Mouse (Mus musculus): ENCODE data around the gene Cib4. TPM values are rescaled to one million over a fixed set of nuclear protein-coding genes. Genes with fewer than 3 reads are reported as not detected.

Gene Cib4
- polyA plus RNA-seq, 1 experiment from 2014 or later: 0.17 TPM

DNA sequence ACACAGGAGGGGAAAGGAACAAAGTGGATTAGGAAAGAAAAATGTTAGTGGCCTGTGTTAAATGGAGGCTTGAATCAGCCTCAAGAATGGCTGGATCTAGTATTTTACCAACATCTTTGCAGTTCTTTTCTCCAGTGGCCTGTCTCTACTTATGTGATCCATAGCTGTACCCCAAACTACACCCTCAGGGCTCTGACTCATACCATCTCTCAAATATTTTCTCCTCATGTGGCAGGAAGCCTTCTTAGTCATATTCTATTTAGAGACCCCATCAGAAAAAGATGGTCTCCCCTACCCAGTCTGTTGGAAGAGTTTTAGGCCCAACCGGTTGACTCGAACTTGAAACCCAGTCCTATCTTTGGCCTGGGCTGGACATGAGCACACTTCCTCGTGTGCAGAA is 13.8 kb upstream of the Cib4 start:
- TF ChIP-seq EP300 (optimal IDR thresholded peaks at IDR 0.05) (no peak), CTCF (IDR thresholded peaks at IDR 0.05; ENCODE audit: low read depth) (no peak)
- ATAC-seq (ENCODE audit: low FRiP score, low TSS enrichment) (no peak), DNase-seq (ENCODE audit: low spot score) (no peak)
- Histone ChIP-seq H3K36me3 (ENCODE audit: control insufficient read depth, insufficient read depth, low read length) (no peaks in the 10 kb centered on the region), H3K4me3 (ENCODE audit: low read depth, low read length) (no peak overlapping the region), H3K9ac (ENCODE audit: low read length) (no peak overlapping the region), H3K27ac (replicated peaks) (no peak overlapping the region), H3K27me3 (ENCODE audit: control insufficient read depth, insufficient read depth, low read length) (no peaks in the 10 kb centered on the region), H3K9me3 (ENCODE audit: control insufficient read depth, low read length) (no peaks in the 10 kb centered on the region), H3K4me1 (replicated peaks; ENCODE audit: control insufficient read depth, insufficient read depth) (no peaks in the 10 kb centered on the region), H3K4me2 (replicated peaks; ENCODE audit: low read depth) (no peak overlapping the region)
- whole genome bisulfite sequencing: 72% methylated on average over 3 of the region's 3 CpGs

DNA sequence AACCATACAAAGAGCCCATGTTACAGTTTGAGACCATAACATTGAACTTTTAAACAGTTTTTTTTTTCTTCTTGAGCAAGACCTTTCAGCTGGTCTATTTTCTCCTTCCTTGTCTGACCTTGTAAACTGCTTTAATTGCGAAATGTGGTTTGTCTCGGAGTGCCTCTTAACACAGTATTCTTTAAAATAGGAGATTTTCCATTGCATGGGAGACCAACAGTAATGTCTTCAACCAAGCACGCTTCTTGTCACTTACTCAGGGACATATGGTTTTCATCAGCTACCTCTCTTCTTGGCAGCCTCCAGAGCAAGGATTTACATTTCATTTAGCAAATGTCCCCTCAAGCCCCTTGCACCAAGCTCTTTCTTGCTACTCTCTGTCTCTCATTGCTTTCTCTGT is 10.6 kb upstream of the Cib4 start:
- no peaks in the 10 kb centered on the region for H3K4me1 ChIP-seq (replicated peaks; ENCODE audit: control insufficient read depth, insufficient read depth)
- TF ChIP-seq CTCF (IDR thresholded peaks at IDR 0.05; ENCODE audit: low read depth) (no peak), EP300 (optimal IDR thresholded peaks at IDR 0.05) (no peak)
- no peak overlapping the region for H3K4me2 ChIP-seq (replicated peaks; ENCODE audit: low read depth)
- H3K27ac ChIP-seq (replicated peaks): 0 out of 2 replicates have a peak overlapping the region, but pooled peaks have one; percentile 45
- no peak overlapping the region for H3K9ac ChIP-seq (ENCODE audit: low read length)
- 34% methylated on average over 3 of the region's 3 CpGs for WGBS
- H3K36me3 ChIP-seq (ENCODE audit: control insufficient read depth, insufficient read depth, low read length): no peaks in the 10 kb centered on the region
- ATAC-seq (ENCODE audit: low FRiP score, low TSS enrichment): peak; percentile 26; the same call in 1 of the 2 replicates
- DNase-seq (ENCODE audit: low spot score): no peak
- H3K4me3 ChIP-seq (ENCODE audit: low read depth, low read length): no peak overlapping the region
- no peaks in the 10 kb centered on the region for H3K9me3 ChIP-seq (ENCODE audit: control insufficient read depth, low read length)
- H3K27me3 ChIP-seq (ENCODE audit: control insufficient read depth, insufficient read depth, low read length): no peaks in the 10 kb centered on the region

DNA sequence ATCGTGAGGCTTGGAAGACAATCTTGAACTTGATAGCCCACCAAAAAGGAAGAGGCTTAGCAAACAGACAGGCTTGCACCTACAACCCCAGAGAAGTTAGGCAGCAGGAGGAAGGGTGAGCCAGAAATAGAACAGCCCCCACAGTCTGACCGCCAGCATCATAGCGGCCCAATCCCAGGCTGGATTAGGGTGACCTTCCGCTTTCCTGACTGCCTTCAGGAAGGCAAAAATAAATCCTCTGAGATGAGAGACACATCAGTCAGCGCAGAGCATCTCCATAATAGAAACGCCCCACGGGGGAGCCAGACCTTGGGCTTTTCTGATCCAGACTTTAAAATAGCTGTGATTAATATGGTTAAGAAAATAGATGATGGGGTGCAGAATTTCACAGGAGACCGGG is 9.3 kb upstream of the Cib4 start:
- Histone ChIP-seq H3K4me2 (replicated peaks; ENCODE audit: low read depth) (no peak overlapping the region), H3K4me3 (ENCODE audit: low read depth, low read length) (no peak overlapping the region), H3K36me3 (ENCODE audit: control insufficient read depth, insufficient read depth, low read length) (no peaks in the 10 kb centered on the region), H3K27ac (replicated peaks) (no peak overlapping the region), H3K4me1 (replicated peaks; ENCODE audit: control insufficient read depth, insufficient read depth) (no peaks in the 10 kb centered on the region), H3K9ac (ENCODE audit: low read length) (no peak overlapping the region), H3K27me3 (ENCODE audit: control insufficient read depth, insufficient read depth, low read length) (no peaks in the 10 kb centered on the region), H3K9me3 (ENCODE audit: control insufficient read depth, low read length) (no peaks in the 10 kb centered on the region)
- no peak for DNase-seq (ENCODE audit: low spot score)
- 68% methylated on average over 8 of the region's 8 CpGs for WGBS
- ATAC-seq (ENCODE audit: low FRiP score, low TSS enrichment): no peak
- TF ChIP-seq EP300 (optimal IDR thresholded peaks at IDR 0.05) (no peak), CTCF (IDR thresholded peaks at IDR 0.05; ENCODE audit: low read depth) (no peak)

DNA sequence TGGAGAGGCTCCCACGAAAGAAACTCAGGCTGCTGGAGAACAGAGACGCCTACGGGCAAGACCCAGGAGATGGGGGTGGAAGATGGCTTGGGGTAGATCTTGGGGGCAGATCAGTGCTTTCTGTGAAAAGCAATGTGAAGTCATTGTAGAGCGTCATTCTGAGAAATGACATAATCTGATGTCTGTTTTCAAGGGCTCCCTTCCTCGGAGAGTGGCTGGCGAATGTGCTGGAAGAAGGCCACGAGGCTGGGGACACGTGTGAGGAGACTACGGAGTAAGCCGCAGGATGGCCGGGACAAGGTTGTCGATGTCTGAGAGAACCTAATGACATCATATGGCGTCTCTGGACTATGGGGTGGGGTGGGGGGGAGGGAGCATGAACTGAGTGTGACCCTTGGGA is 8.3 kb upstream of the Cib4 start:
- TF ChIP-seq EP300 (optimal IDR thresholded peaks at IDR 0.05) (no peak), CTCF (IDR thresholded peaks at IDR 0.05; ENCODE audit: low read depth) (no peak)
- 88% methylated on average over 13 of the region's 13 CpGs for WGBS
- Histone ChIP-seq H3K4me1 (replicated peaks; ENCODE audit: control insufficient read depth, insufficient read depth) (no peaks in the 10 kb centered on the region), H3K36me3 (ENCODE audit: control insufficient read depth, insufficient read depth, low read length) (no peaks in the 10 kb centered on the region), H3K27me3 (ENCODE audit: control insufficient read depth, insufficient read depth, low read length) (no peaks in the 10 kb centered on the region), H3K4me2 (replicated peaks; ENCODE audit: low read depth) (no peak overlapping the region), H3K4me3 (ENCODE audit: low read depth, low read length) (no peak overlapping the region), H3K9ac (ENCODE audit: low read length) (no peak overlapping the region), H3K27ac (replicated peaks) (no peak overlapping the region), H3K9me3 (ENCODE audit: control insufficient read depth, low read length) (no peaks in the 10 kb centered on the region)
- DNase-seq (ENCODE audit: low spot score): no peak
- no peak for ATAC-seq (ENCODE audit: low FRiP score, low TSS enrichment)

DNA sequence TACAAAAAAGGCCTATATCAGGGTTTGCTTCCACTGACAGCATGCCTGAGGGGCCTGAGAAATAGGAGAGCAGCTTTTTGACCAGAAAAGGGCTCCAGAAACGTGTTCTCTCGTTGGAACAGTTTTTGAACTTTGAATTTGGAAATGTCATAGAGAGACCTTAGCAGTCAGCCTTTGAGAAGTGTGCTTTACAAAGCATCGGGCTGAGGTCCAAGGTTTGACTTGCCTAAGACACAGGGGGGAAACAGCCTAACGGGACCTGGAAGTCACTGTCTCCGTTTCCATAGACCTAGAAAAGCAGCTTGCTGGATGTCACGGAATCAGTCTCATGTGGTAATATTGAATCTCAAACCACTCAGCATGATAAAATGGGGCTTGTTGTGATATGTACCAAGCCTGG is 6.4 kb upstream of the Cib4 start:
- Histone ChIP-seq H3K27me3 (ENCODE audit: control insufficient read depth, insufficient read depth, low read length) (no peaks in the 10 kb centered on the region), H3K9me3 (ENCODE audit: control insufficient read depth, low read length) (no peaks in the 10 kb centered on the region), H3K9ac (ENCODE audit: low read length) (no peak overlapping the region), H3K27ac (replicated peaks) (no peak overlapping the region), H3K4me2 (replicated peaks; ENCODE audit: low read depth) (no peak overlapping the region), H3K4me3 (ENCODE audit: low read depth, low read length) (no peak overlapping the region), H3K4me1 (replicated peaks; ENCODE audit: control insufficient read depth, insufficient read depth) (no peaks in the 10 kb centered on the region), H3K36me3 (ENCODE audit: control insufficient read depth, insufficient read depth, low read length) (no peaks in the 10 kb centered on the region)
- ATAC-seq (ENCODE audit: low FRiP score, low TSS enrichment) (no peak), DNase-seq (ENCODE audit: low spot score) (no peak)
- WGBS: 69% methylated on average over 6 of the region's 6 CpGs
- no peak for TF ChIP-seq EP300 (optimal IDR thresholded peaks at IDR 0.05)
- no peak for TF ChIP-seq CTCF (IDR thresholded peaks at IDR 0.05; ENCODE audit: low read depth)

DNA sequence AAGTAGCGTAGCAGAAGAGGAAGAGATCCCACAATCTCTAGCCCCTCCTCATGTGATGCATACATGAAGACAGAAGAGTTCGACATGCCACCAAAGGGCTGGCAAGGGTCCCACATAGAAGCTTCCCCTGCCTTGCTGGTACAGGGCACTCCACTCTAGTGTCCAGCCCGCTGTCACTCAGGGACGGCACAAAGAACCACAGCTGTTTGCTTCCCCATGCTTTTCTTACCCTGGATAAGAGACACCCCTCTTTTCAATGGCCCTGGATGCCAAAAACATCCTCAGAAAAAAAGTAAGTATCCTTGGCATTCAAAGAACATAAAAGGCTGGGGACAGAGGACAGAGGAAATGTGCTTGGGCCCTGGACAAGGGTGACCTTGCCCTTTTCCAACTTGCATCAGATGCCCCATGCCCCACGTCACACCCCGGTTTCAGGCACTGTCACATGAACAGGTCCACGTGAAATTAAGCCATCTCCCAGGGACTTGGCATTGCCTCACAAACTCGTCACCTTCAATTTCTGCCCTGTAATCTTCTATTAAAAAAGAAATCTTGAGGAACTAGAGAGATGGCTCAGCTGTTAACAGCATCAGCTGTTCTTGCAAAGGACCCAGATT is 5.5 kb upstream of the Cib4 start:
- Histone ChIP-seq H3K4me3 (ENCODE audit: low read depth, low read length) (no peak overlapping the region), H3K9ac (ENCODE audit: low read length) (no peak overlapping the region), H3K27me3 (ENCODE audit: control insufficient read depth, insufficient read depth, low read length) (no peaks in the 10 kb centered on the region), H3K36me3 (ENCODE audit: control insufficient read depth, insufficient read depth, low read length) (no peaks in the 10 kb centered on the region), H3K27ac (replicated peaks) (no peak overlapping the region), H3K4me1 (replicated peaks; ENCODE audit: control insufficient read depth, insufficient read depth) (no peaks in the 10 kb centered on the region), H3K9me3 (ENCODE audit: control insufficient read depth, low read length) (no peaks in the 10 kb centered on the region), H3K4me2 (replicated peaks; ENCODE audit: low read depth) (no peak overlapping the region)
- WGBS: 86% methylated on average over 8 of the region's 8 CpGs
- no peak for DNase-seq (ENCODE audit: low spot score)
- TF ChIP-seq EP300 (optimal IDR thresholded peaks at IDR 0.05): no peak
- TF ChIP-seq CTCF (IDR thresholded peaks at IDR 0.05; ENCODE audit: low read depth): no peak
- ATAC-seq (ENCODE audit: low FRiP score, low TSS enrichment): no peak

Measured in stomach, postnatal 0 days (tissue).